Mouse (Mus musculus) frontal cortex, adult (tissue): ENCODE measurements around the gene Capza1.
A peak's percentile ranks its signal among the peaks of the same experiment; 100 is the strongest.
"Not testable (repeated sequence)": the region's sequence is repeated elsewhere in the genome, so short reads cannot be mapped to it uniquely, and the experiment has no call there.

Experiments
- ATAC-seq: cut with Nextera tagmentation; 2 replicates; pipeline ENCODE4 v1.9.2; 2017; ENCODE audit warnings: mild to moderate bottlenecking, moderate library complexity, mixed read lengths; ENCODE audit not compliant: low TSS enrichment

The Capza1 gene

GRCm38 (mm10) chr3:104863786-104864650, at the start of gene Capza1, which contains the start of gene St7l:
Capza1 (minus strand) TSS chr3:104864505.
St7l (plus strand) TSS chr3:104864005.
- ATAC-seq = peak; percentile 95

GRCm38 (mm10) chr3:104909195-104909594, 44.9 kb upstream of the Capza1 start:
- ATAC-seq = no peak

GRCm38 (mm10) chr3:104906007-104906406, 41.7 kb upstream of the Capza1 start:
- ATAC-seq = peak; percentile 90

- peak; percentile 94 for ATAC-seq
Measured at GRCm38 (mm10) chr3:104905389-104905788, 41.1 kb upstream of the Capza1 start.

GRCm38 (mm10) chr3:104901154-104901553, 36.8 kb upstream of the Capza1 start:
- no peak for ATAC-seq

GRCm38 (mm10) chr3:104896141-104896540, 31.8 kb upstream of the Capza1 start:
- no peak for ATAC-seq

- no peak for ATAC-seq
Measured at GRCm38 (mm10) chr3:104888585-104888984, 24.3 kb upstream of the Capza1 start.

GRCm38 (mm10) chr3:104869611-104870010, 5.3 kb upstream of the Capza1 start:
- ATAC-seq = no peak

GRCm38 (mm10) chr3:104866674-104867073, 2.4 kb upstream of the Capza1 start:
- not testable (repeated sequence) for ATAC-seq

- no peak; the same call in 1 of the 2 replicates for ATAC-seq
Measured at GRCm38 (mm10) chr3:104865341-104865788, 1.1 kb upstream of the Capza1 start.

- ATAC-seq = peak; percentile 95
Measured at GRCm38 (mm10) chr3:104864651-104865340, 491 bp upstream of the Capza1 start.

GRCm38 (mm10) chr3:104858560-104858959, 5.7 kb downstream of the Capza1 start:
- no peak for ATAC-seq

GRCm38 (mm10) chr3:104856106-104856505, 8.2 kb downstream of the Capza1 start:
- no peak for ATAC-seq

- peak; percentile 90 for ATAC-seq
Measured at GRCm38 (mm10) chr3:104854866-104855265, 9.4 kb downstream of the Capza1 start.

- ATAC-seq = no peak
Measured at GRCm38 (mm10) chr3:104854465-104854864, 9.8 kb downstream of the Capza1 start.

GRCm38 (mm10) chr3:104846601-104847000, 17.7 kb downstream of the Capza1 start:
- no peak for ATAC-seq

GRCm38 (mm10) chr3:104841049-104841448, 23.3 kb downstream of the Capza1 start:
- ATAC-seq = no peak

GRCm38 (mm10) chr3:104835797-104836196, 28.5 kb downstream of the Capza1 start:
- ATAC-seq = no peak

- ATAC-seq = no peak
Measured at GRCm38 (mm10) chr3:104822413-104822812, 41.9 kb downstream of the Capza1 start.

GRCm38 (mm10) chr3:104820426-104820825, 43.9 kb downstream of the Capza1 start:
- ATAC-seq = no peak

- peak; percentile 33; the same call in 1 of the 2 replicates for ATAC-seq
Measured at GRCm38 (mm10) chr3:104818749-104819134, 45.6 kb downstream of the Capza1 start.

- ATAC-seq = peak; percentile 50
Measured at GRCm38 (mm10) chr3:104817991-104818748, 46.1 kb downstream of the Capza1 start, which contains the start of gene Mov10. Mov10 (minus strand) TSS chr3:104818563.
